In the genomic region with DNA sequence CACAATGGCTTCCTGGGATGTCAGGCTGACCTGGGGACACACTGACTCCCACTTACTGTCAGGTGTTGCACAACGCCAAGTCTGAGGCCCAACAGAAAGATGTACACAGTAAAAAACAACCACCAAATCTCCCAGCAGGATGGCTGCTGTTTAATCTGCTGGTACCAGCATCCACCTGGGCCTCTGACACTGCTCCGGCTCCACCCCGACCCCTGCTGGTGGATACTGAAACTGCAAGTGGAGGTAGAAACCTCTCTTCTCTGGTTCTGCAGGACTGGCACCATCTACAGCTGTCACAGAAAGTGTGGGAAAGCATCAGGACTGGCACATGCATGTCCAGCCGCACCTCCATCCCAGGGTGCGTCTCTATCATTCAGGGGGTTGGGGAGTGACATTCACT, we compare ENCODE assay signal across 9 mouse cellular contexts. TPM values are rescaled to one million over a fixed set of nuclear protein-coding genes. Genes with fewer than 3 reads are reported as not detected.
DNase-seq lines count a peak whose midpoint lies in the region; ATAC-seq and TF ChIP-seq lines count a peak whose summit lies in the region.
"Had no signal": no experiment of that assay in that cellular context is flagged by ENCODE, and none has a peak within 500 bp of the region (broad histone marks: within the 10 kb centered on the region; RNA-seq: fewer than 3 reads in every experiment).

No protein-coding gene starts in this region.

- ATAC-seq in forebrain, embryonic 16.5 days, result peak; percentile 41
- ATAC-seq in midbrain, embryonic 14.5 days (ENCODE audit: low FRiP score, low TSS enrichment), result 0 out of 2 replicates have a peak, but pooled peaks have one; percentile 37

- no peaks in the 10 kb centered on the region for H3K36me3 ChIP-seq in forebrain, embryonic 16.5 days (ENCODE audit: control insufficient read depth, insufficient read depth)
- peaks cover 15% of the 10 kb centered on the region; the same call in 1 of the 2 replicates for H3K36me3 ChIP-seq in midbrain, embryonic 14.5 days (ENCODE audit: control insufficient read depth, insufficient read depth, low read length)
- H3K36me3 ChIP-seq in small intestine, adult 2 months (ENCODE audit: control insufficient read depth, insufficient read depth, low read length), result peaks cover 17% of the 10 kb centered on the region

- DNase-seq in heart, adult 18-20 months, result peak; percentile 60 to 90
- no peak for DNase-seq in heart, adult 11 months
- DNase-seq in cerebellum, adult 11 months, result peak; percentile 75
- peak; percentile 20 for DNase-seq in hindlimb bud, embryonic 11.5 days (ENCODE audit: extremely low spot score, low read depth, low spot score)
- peak; percentile 80 to 82 for DNase-seq in left cerebral cortex, postnatal 14 days (ENCODE audit: low spot score in 2 of 2)
- peak; percentile 85 for DNase-seq in midbrain, embryonic 14.5 days

- intact Hi-C loops in left cerebral cortex, postnatal 14 days (cut with DNase I), result loop anchor here (2.0 to 10.0 kb wide), 2 partner anchors 49 to 167 kb away; no protein-coding TSS in a partner anchor

- no peak overlapping the region for H3K4me3 ChIP-seq in forebrain, embryonic 16.5 days (replicated peaks; ENCODE audit: low read length)
- H3K4me3 ChIP-seq in midbrain, embryonic 14.5 days (replicated peaks; ENCODE audit: low read depth, low read length), result no peak overlapping the region
- H3K4me3 ChIP-seq in small intestine, adult 2 months (ENCODE audit: low read depth, low read length), result no peak overlapping the region
- H3K4me3 ChIP-seq: liver, embryonic 15.5 days had no signal

- TF ChIP-seq CTCF in small intestine, adult 2 months (IDR thresholded peaks at IDR 0.05; ENCODE audit: extremely low read depth, insufficient read length, insufficient replicate concordance, low read depth, low read length), result peak; percentile 92

- no peaks in the 10 kb centered on the region for H3K9me3 ChIP-seq in forebrain, embryonic 16.5 days (ENCODE audit: control insufficient read depth, low read length)
- H3K9me3 ChIP-seq in midbrain, embryonic 14.5 days (ENCODE audit: control insufficient read depth, low read length), result no peaks in the 10 kb centered on the region
- H3K9me3 ChIP-seq: liver, embryonic 15.5 days had no signal

- no peak overlapping the region for H3K4me2 ChIP-seq in forebrain, embryonic 16.5 days (ENCODE audit: low read length)
- H3K4me2 ChIP-seq in midbrain, embryonic 14.5 days (ENCODE audit: low read length), result no peak overlapping the region
- H3K4me2 ChIP-seq: liver, embryonic 15.5 days had no signal

- H3K27me3 ChIP-seq in forebrain, embryonic 16.5 days (replicated peaks; ENCODE audit: control insufficient read depth, insufficient read depth, low read length), result no peaks in the 10 kb centered on the region
- no peaks in the 10 kb centered on the region for H3K27me3 ChIP-seq in midbrain, embryonic 14.5 days (ENCODE audit: control insufficient read depth, insufficient read depth, low read length)
- H3K27me3 ChIP-seq in small intestine, adult 2 months (ENCODE audit: control insufficient read depth, insufficient read depth, low read length), result no peaks in the 10 kb centered on the region

- H3K4me1 ChIP-seq in forebrain, embryonic 16.5 days (replicated peaks; ENCODE audit: control insufficient read depth, insufficient read depth, low read length), result no peaks in the 10 kb centered on the region
- no peaks in the 10 kb centered on the region for H3K4me1 ChIP-seq in midbrain, embryonic 14.5 days (ENCODE audit: control insufficient read depth, insufficient read depth, low read length)
- H3K4me1 ChIP-seq in small intestine, adult 2 months (ENCODE audit: control insufficient read depth, insufficient read depth, insufficient read length, low read length), result peaks cover 2% of the 10 kb centered on the region; the same call in 1 of the 2 replicates
- H3K4me1 ChIP-seq: liver, embryonic 15.5 days had no signal

- no peak for TF ChIP-seq POLR2A in small intestine, adult 2 months (IDR thresholded peaks at IDR 0.05; ENCODE audit: low read depth, low read length)

- no peak overlapping the region for H3K27ac ChIP-seq in forebrain, embryonic 16.5 days (ENCODE audit: low read length)
- H3K27ac ChIP-seq in midbrain, embryonic 14.5 days (replicated peaks; ENCODE audit: low read depth, low read length), result 0 out of 2 replicates have a peak overlapping the region, but pooled peaks have one; percentile 6
- no peak overlapping the region for H3K27ac ChIP-seq in small intestine, adult 2 months (ENCODE audit: insufficient read depth, low read depth, low read length)
- H3K27ac ChIP-seq: liver, embryonic 15.5 days had no signal

- WGBS in forebrain, embryonic 16.5 days, result 16% methylated on average over 5 of the region's 5 CpGs
- 11% methylated on average over 5 of the region's 5 CpGs for WGBS in midbrain, embryonic 14.5 days
- 19% methylated on average over 5 of the region's 5 CpGs for WGBS in small intestine, adult 2 months

- no peak overlapping the region for H3K9ac ChIP-seq in forebrain, embryonic 16.5 days (replicated peaks; ENCODE audit: low read depth, low read length)
- no peak overlapping the region for H3K9ac ChIP-seq in midbrain, embryonic 14.5 days (replicated peaks; ENCODE audit: low read length)
- H3K9ac ChIP-seq: liver, embryonic 15.5 days had no signal

RNA-seq across cellular contexts. Expression of a gene that starts 12.6 kb away (rescaled TPM):
- 10 to 100 TPM; 25.5 to 33.5 TPM for total RNA-seq in heart, adult 18-20 months (2021)
- 96.6 and 117 TPM in 2 replicates for polyA plus RNA-seq in forebrain, embryonic 16.5 days (2015; fragmentation: Nextera tagmentation; extraction: Ambion mirVana)
- total RNA-seq in left cerebral cortex, postnatal 14 days (2021), result 10 to 100 TPM; 35.9 to 39.2 TPM
- 100 and 102 TPM in 2 replicates for polyA plus RNA-seq in midbrain, embryonic 14.5 days (2014; fragmentation: Nextera tagmentation; extraction: Ambion mirVana)
- polyA plus RNA-seq in small intestine, adult 2 months (2012; rRNA removed), result 11.8 and 21.1 TPM in 2 replicates

RNA-seq across cellular contexts. Expression of a gene that starts 25.3 kb away (rescaled TPM):
- 10 to 100 TPM; 90.5 to 94.6 TPM for total RNA-seq in heart, adult 18-20 months (2021)
- polyA plus RNA-seq in forebrain, embryonic 16.5 days (2015; fragmentation: Nextera tagmentation; extraction: Ambion mirVana), result 436 and 438 TPM in 2 replicates
- total RNA-seq in left cerebral cortex, postnatal 14 days (2021), result 100 to 1,000 TPM; 355 to 365 TPM
- polyA plus RNA-seq in midbrain, embryonic 14.5 days (2014; fragmentation: Nextera tagmentation; extraction: Ambion mirVana), result 305 and 353 TPM in 2 replicates
- polyA plus RNA-seq in small intestine, adult 2 months (2012; rRNA removed), result 24.4 and 42.0 TPM in 2 replicates

RNA-seq across cellular contexts. Expression of a gene that starts 26.7 kb away (rescaled TPM):
- total RNA-seq in heart, adult 18-20 months (2021), result 10 to 100 TPM; 11.5 to 12.0 TPM
- polyA plus RNA-seq in forebrain, embryonic 16.5 days (2015; fragmentation: Nextera tagmentation; extraction: Ambion mirVana), result 16.7 and 23.0 TPM in 2 replicates
- total RNA-seq in left cerebral cortex, postnatal 14 days (2021), result 10 to 100 TPM; 92.2 to 92.3 TPM
- 22.6 and 23.7 TPM in 2 replicates for polyA plus RNA-seq in midbrain, embryonic 14.5 days (2014; fragmentation: Nextera tagmentation; extraction: Ambion mirVana)
- 17.1 and 38.7 TPM in 2 replicates for polyA plus RNA-seq in small intestine, adult 2 months (2012; rRNA removed)
